Mouse (Mus musculus): ENCODE results near the gene Pygb.

DNA sequence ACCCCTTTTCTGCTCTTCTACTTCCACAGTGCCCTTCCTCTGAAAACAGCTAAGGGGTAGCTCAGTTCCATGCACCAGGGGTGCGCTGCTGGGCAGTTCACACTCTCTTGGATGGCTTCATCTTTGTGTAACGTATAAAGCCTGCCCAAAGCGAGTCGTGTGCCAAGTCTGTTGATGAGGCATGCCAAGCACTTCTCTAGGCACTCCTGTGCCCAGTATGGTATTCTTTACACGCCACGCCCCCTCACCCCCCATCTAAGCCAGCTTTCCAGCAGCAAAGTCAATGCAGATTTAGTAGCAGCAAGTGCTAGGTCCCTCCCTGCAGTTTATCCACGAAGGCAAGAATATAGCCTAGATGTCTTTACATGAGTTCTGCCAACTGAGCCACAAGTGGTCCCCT, 48.1 kb downstream of the Pygb start:
- no peak for TF ChIP-seq CTCF (IDR thresholded peaks at IDR 0.05; ENCODE audit: low read depth, low read length)
- no peak for TF ChIP-seq TAL1 (conservative IDR thresholded peaks at IDR 0.05; ENCODE audit: low read depth, low read length)
- TF ChIP-seq GATA1 (IDR thresholded peaks at IDR 0.05; ENCODE audit: borderline replicate concordance, low read length) = no peak
- no peak for TF ChIP-seq GATA2 (IDR thresholded peaks at IDR 0.05; ENCODE audit: borderline replicate concordance, low read depth, low read length)
- TF ChIP-seq POLR2AphosphoS5 (IDR thresholded peaks at IDR 0.05; ENCODE audit: insufficient replicate concordance, low read depth, low read length) = no peak
